ENCODE assay signal across 10 mouse cellular contexts in genomic region chr10:9754893-9755541, GRCm38 (mm10).
A peak's percentile ranks its signal among the peaks of the same experiment; 100 is the strongest.
DNase-seq lines count a peak whose midpoint lies in the region; ATAC-seq lines count a peak whose summit lies in the region.
"Had no signal": no experiment of that assay in that cellular context is flagged by ENCODE, and none has a peak within 500 bp of the region (broad histone marks: within the 10 kb centered on the region; RNA-seq: fewer than 3 reads in every experiment).

No protein-coding gene starts in this region.

- no peak for ATAC-seq in liver, embryonic 11.5 days (replicated peaks; ENCODE audit: low FRiP score)
- ATAC-seq in embryonic facial prominence, embryonic 11.5 days (replicated peaks; ENCODE audit: insufficient number of reproducible peaks, low FRiP score, low TSS enrichment, low read depth): 0 out of 2 replicates have a peak, but pooled peaks have one; percentile 59
- 0 out of 2 replicates have a peak, but pooled peaks have one; percentile 54 for ATAC-seq in hindbrain, embryonic 13.5 days (ENCODE audit: low FRiP score)
- ATAC-seq in midbrain, embryonic 15.5 days (replicated peaks): peak; percentile 67

- H3K9me3 ChIP-seq in liver, embryonic 11.5 days (ENCODE audit: control insufficient read depth, low read length): no peaks in the 10 kb centered on the region
- no peaks in the 10 kb centered on the region for H3K9me3 ChIP-seq in embryonic facial prominence, embryonic 11.5 days (replicated peaks; ENCODE audit: control insufficient read depth, low read length)
- no peaks in the 10 kb centered on the region for H3K9me3 ChIP-seq in hindbrain, embryonic 13.5 days
- no peaks in the 10 kb centered on the region for H3K9me3 ChIP-seq in midbrain, embryonic 15.5 days
- H3K9me3 ChIP-seq: embryonic facial prominence, embryonic 13.5 days; midbrain, embryonic 12.5 days had no signal

- no peaks in the 10 kb centered on the region for H3K4me1 ChIP-seq in liver, embryonic 11.5 days (replicated peaks; ENCODE audit: control insufficient read depth, insufficient read depth, low read length)
- no peaks in the 10 kb centered on the region for H3K4me1 ChIP-seq in embryonic facial prominence, embryonic 11.5 days (ENCODE audit: control insufficient read depth, insufficient read depth, low read length)
- no peaks in the 10 kb centered on the region for H3K4me1 ChIP-seq in hindbrain, embryonic 13.5 days (replicated peaks)
- H3K4me1 ChIP-seq in midbrain, embryonic 15.5 days: no peaks in the 10 kb centered on the region
- H3K4me1 ChIP-seq: embryonic facial prominence, embryonic 13.5 days; midbrain, embryonic 12.5 days had no signal

- 57% methylated on average over 3 of the region's 3 CpGs for WGBS in liver, embryonic 11.5 days
- 55% methylated on average over 3 of the region's 3 CpGs for WGBS in embryonic facial prominence, embryonic 11.5 days
- 47% methylated on average over 3 of the region's 3 CpGs for WGBS in hindbrain, embryonic 13.5 days
- WGBS in midbrain, embryonic 15.5 days: 45% methylated on average over 3 of the region's 3 CpGs

- no peaks in the 10 kb centered on the region for H3K27me3 ChIP-seq in liver, embryonic 11.5 days (replicated peaks; ENCODE audit: control insufficient read depth, insufficient read depth, low read length)
- no peaks in the 10 kb centered on the region for H3K27me3 ChIP-seq in embryonic facial prominence, embryonic 11.5 days (ENCODE audit: control insufficient read depth, insufficient read depth, low read length)
- H3K27me3 ChIP-seq in hindbrain, embryonic 13.5 days: no peaks in the 10 kb centered on the region
- no peaks in the 10 kb centered on the region for H3K27me3 ChIP-seq in midbrain, embryonic 15.5 days (replicated peaks)
- H3K27me3 ChIP-seq: embryonic facial prominence, embryonic 13.5 days; midbrain, embryonic 12.5 days had no signal

- no peak overlapping the region for H3K4me3 ChIP-seq in liver, embryonic 11.5 days (ENCODE audit: low read depth, low read length)
- H3K4me3 ChIP-seq in embryonic facial prominence, embryonic 11.5 days (ENCODE audit: low read depth, low read length): no peak overlapping the region
- H3K4me3 ChIP-seq in hindbrain, embryonic 13.5 days: no peak overlapping the region
- no peak overlapping the region for H3K4me3 ChIP-seq in midbrain, embryonic 15.5 days
- H3K4me3 ChIP-seq: embryonic facial prominence, embryonic 13.5 days; midbrain, embryonic 12.5 days had no signal

- H3K36me3 ChIP-seq in liver, embryonic 11.5 days (ENCODE audit: control insufficient read depth, insufficient read depth, low read length): no peaks in the 10 kb centered on the region
- H3K36me3 ChIP-seq in embryonic facial prominence, embryonic 11.5 days (replicated peaks; ENCODE audit: control insufficient read depth, insufficient read depth, low read depth, low read length): no peaks in the 10 kb centered on the region
- peaks cover 4% of the 10 kb centered on the region for H3K36me3 ChIP-seq in hindbrain, embryonic 13.5 days
- 0 out of 2 replicates have a peak, but pooled peaks cover 3% of the 10 kb centered on the region for H3K36me3 ChIP-seq in midbrain, embryonic 15.5 days (replicated peaks)

- H3K9ac ChIP-seq in liver, embryonic 11.5 days (ENCODE audit: low read depth, low read length): no peak overlapping the region
- H3K9ac ChIP-seq in embryonic facial prominence, embryonic 11.5 days (replicated peaks; ENCODE audit: low read length): no peak overlapping the region
- no peak overlapping the region for H3K9ac ChIP-seq in hindbrain, embryonic 13.5 days
- no peak overlapping the region for H3K9ac ChIP-seq in midbrain, embryonic 15.5 days
- H3K9ac ChIP-seq: embryonic facial prominence, embryonic 13.5 days; midbrain, embryonic 12.5 days had no signal

- H3K27ac ChIP-seq in liver, embryonic 11.5 days (ENCODE audit: low read depth, low read length): no peak overlapping the region
- H3K27ac ChIP-seq in embryonic facial prominence, embryonic 11.5 days (replicated peaks; ENCODE audit: low read depth, low read length): no peak overlapping the region
- no peak overlapping the region for H3K27ac ChIP-seq in hindbrain, embryonic 13.5 days
- H3K27ac ChIP-seq in midbrain, embryonic 15.5 days: no peak overlapping the region
- H3K27ac ChIP-seq: embryonic facial prominence, embryonic 13.5 days; midbrain, embryonic 12.5 days had no signal

- DNase-seq in liver: peak; percentile 54
- no peak for DNase-seq in liver, embryonic 11.5 days (ENCODE audit: low spot score)
- DNase-seq in adrenal gland, postnatal 10 days: peak; percentile 84
- DNase-seq in embryonic facial prominence, embryonic 11.5 days (ENCODE audit: low spot score): peak; percentile 80
- peak; percentile 30 to 64 for DNase-seq in left cerebral cortex, adult 8-10 months (ENCODE audit: low spot score in 2 of 2)
- peak; percentile 58 for DNase-seq in thymus, postnatal 4 days

- no peak overlapping the region for H3K4me2 ChIP-seq in liver, embryonic 11.5 days
- no peak overlapping the region for H3K4me2 ChIP-seq in embryonic facial prominence, embryonic 11.5 days (ENCODE audit: low read depth, low read length)
- no peak overlapping the region for H3K4me2 ChIP-seq in hindbrain, embryonic 13.5 days
- H3K4me2 ChIP-seq in midbrain, embryonic 15.5 days: no peak overlapping the region
- H3K4me2 ChIP-seq: embryonic facial prominence, embryonic 13.5 days; midbrain, embryonic 12.5 days had no signal
